Mouse (Mus musculus) spleen, adult 2 months (tissue): Measurements from ENCODE around the gene Gm14569.

Experiments used
- CTCF ChIP-seq: fragments of 200-500 bp; IDR thresholded peaks from 2 replicates; pipeline ENCODE4 v1.5.1; 2011; ENCODE audit warnings: mild to moderate bottlenecking, inconsistent platforms; ENCODE audit not compliant: insufficient read depth, insufficient read length, insufficient replicate concordance; ENCODE audit errors: extremely low read depth
- POLR2A ChIP-seq: fragments of 200-500 bp; IDR thresholded peaks from 2 replicates; pipeline ENCODE4 v1.6.1; 2011; ENCODE audit warnings: low read depth, low read length, inconsistent platforms

- TF ChIP-seq POLR2A (no peak), CTCF (no peak)
Measured at GRCm38 (mm10) chrX:36434993-36435392, 56.6 kb downstream of the Gm14569 start.
